Mouse (Mus musculus) liver, embryonic 12.5 days (tissue): ENCODE measurements at regions not wholly inside any gene's neighbourhood (a gene's known extent, or its start where the extent isn't known, plus 50 kb on each side); places are given as distances from the start of the nearest gene placed in this dataset.
A peak's percentile ranks its signal among the peaks of the same experiment; 100 is the strongest.

ENCODE experiments used
- ATAC-seq: fragments of 200-750 bp; cut with Nextera tagmentation; 2 replicates; pipeline ENCODE4 v1.8.0; 2017; ENCODE audit warnings: moderate number of reproducible peaks, mild to moderate bottlenecking, moderate library complexity
- H3K27ac ChIP-seq: fragments of 300-500 bp; sonication (generic); 2 replicates; pipeline ENCODE4 v1.5.1; 2016; ENCODE audit warnings: mild to moderate bottlenecking
- H3K27me3 ChIP-seq: fragments of 300-500 bp; sonication (generic); replicated peaks from 2 replicates; pipeline ENCODE4 v1.6.1; 2016; ENCODE audit warnings: mild to moderate bottlenecking, moderate library complexity
- H3K36me3 ChIP-seq: fragments of 300-500 bp; sonication (generic); 2 replicates; pipeline ENCODE4 v1.6.1; 2016; ENCODE audit warnings: mild to moderate bottlenecking, moderate library complexity
- H3K4me1 ChIP-seq: fragments of 300-500 bp; sonication (generic); 2 replicates; pipeline ENCODE4 v1.6.1; 2016
- H3K4me2 ChIP-seq: fragments of 300-500 bp; sonication (generic); 2 replicates; pipeline ENCODE4 v1.6.1; 2016; ENCODE audit warnings: mild to moderate bottlenecking, moderate library complexity
- H3K4me3 ChIP-seq: fragments of 300-500 bp; sonication (generic); 2 replicates; pipeline ENCODE4 v1.5.1; 2016; ENCODE audit warnings: mild to moderate bottlenecking, moderate library complexity
- H3K9ac ChIP-seq: fragments of 300-500 bp; sonication (generic); 2 replicates; pipeline ENCODE4 v1.6.1; 2016; ENCODE audit warnings: mild to moderate bottlenecking, moderate library complexity
- H3K9me3 ChIP-seq: fragments of 300-500 bp; sonication (generic); replicated peaks from 2 replicates; pipeline ENCODE4 v1.6.1; 2016; ENCODE audit warnings: mild to moderate bottlenecking, moderate library complexity
- WGBS: fragments of 180-500 bp; shearing (Covaris S2); methylation state at CpG from one replicate; pipeline ENCODE4 v1.1.7; 2016; ENCODE audit not compliant: insufficient replicate concordance; 5-methylcytosine and 5-hydroxymethylcytosine counted together

- H3K9ac ChIP-seq: no peak overlapping the region
- no peaks in the 10 kb centered on the region for H3K36me3 ChIP-seq
- 57% methylated on average over 2 of the region's 2 CpGs for WGBS
- no peak overlapping the region for H3K4me3 ChIP-seq
- no peak for ATAC-seq
- no peak overlapping the region for H3K27ac ChIP-seq
- no peaks in the 10 kb centered on the region for H3K27me3 ChIP-seq
- H3K9me3 ChIP-seq: no peaks in the 10 kb centered on the region
- H3K4me1 ChIP-seq: no peaks in the 10 kb centered on the region
- no peak overlapping the region for H3K4me2 ChIP-seq
Observed at GRCm38 (mm10) chr17:64505956-64506355, 94.6 kb upstream of the Man2a1 start.

GRCm38 (mm10) chr17:64511139-64511779 lies 89.3 kb upstream of the Man2a1 start:
- no peaks in the 10 kb centered on the region for H3K9me3 ChIP-seq
- ATAC-seq: no peak
- H3K36me3 ChIP-seq: no peaks in the 10 kb centered on the region
- H3K9ac ChIP-seq: no peak overlapping the region
- WGBS: 66% methylated on average over 3 of the region's 3 CpGs
- no peak overlapping the region for H3K27ac ChIP-seq
- H3K4me2 ChIP-seq: no peak overlapping the region
- no peaks in the 10 kb centered on the region for H3K4me1 ChIP-seq
- H3K27me3 ChIP-seq: no peaks in the 10 kb centered on the region
- no peak overlapping the region for H3K4me3 ChIP-seq

GRCm38 (mm10) chr17:64522213-64522612 lies 78.3 kb upstream of the Man2a1 start:
- H3K4me2 ChIP-seq: no peak overlapping the region
- no peak overlapping the region for H3K9ac ChIP-seq
- H3K4me3 ChIP-seq: no peak overlapping the region
- no peaks in the 10 kb centered on the region for H3K36me3 ChIP-seq
- no peak overlapping the region for H3K27ac ChIP-seq
- 50% methylated on average over 8 of the region's 8 CpGs for WGBS
- no peaks in the 10 kb centered on the region for H3K9me3 ChIP-seq
- no peak for ATAC-seq
- no peaks in the 10 kb centered on the region for H3K27me3 ChIP-seq
- H3K4me1 ChIP-seq: no peaks in the 10 kb centered on the region

GRCm38 (mm10) chr17:64523899-64524298 lies 76.6 kb upstream of the Man2a1 start:
- 76% methylated on average over 8 of the region's 8 CpGs for WGBS

GRCm38 (mm10) chr17:64527817-64528216 lies 72.7 kb upstream of the Man2a1 start:
- H3K27me3 ChIP-seq: no peaks in the 10 kb centered on the region
- no peaks in the 10 kb centered on the region for H3K36me3 ChIP-seq
- no peak overlapping the region for H3K4me3 ChIP-seq
- no peak overlapping the region for H3K9ac ChIP-seq
- no peak overlapping the region for H3K27ac ChIP-seq
- 62% methylated on average over 7 of the region's 7 CpGs for WGBS
- ATAC-seq: no peak
- H3K4me2 ChIP-seq: no peak overlapping the region
- no peaks in the 10 kb centered on the region for H3K4me1 ChIP-seq
- no peaks in the 10 kb centered on the region for H3K9me3 ChIP-seq

More at GRCm38 (mm10) chr17:64523899-64524298, 76.6 kb upstream of the Man2a1 start:
- ATAC-seq: no peak
- H3K36me3 ChIP-seq: no peaks in the 10 kb centered on the region
- no peak overlapping the region for H3K9ac ChIP-seq
- no peak overlapping the region for H3K4me3 ChIP-seq
- H3K4me1 ChIP-seq: no peaks in the 10 kb centered on the region
- no peaks in the 10 kb centered on the region for H3K9me3 ChIP-seq
- no peak overlapping the region for H3K27ac ChIP-seq
- no peaks in the 10 kb centered on the region for H3K27me3 ChIP-seq
- no peak overlapping the region for H3K4me2 ChIP-seq

- Histone ChIP-seq H3K27me3 (no peaks in the 10 kb centered on the region), H3K9me3 (no peaks in the 10 kb centered on the region), H3K4me1 (no peaks in the 10 kb centered on the region), H3K27ac (no peak overlapping the region), H3K4me3 (no peak overlapping the region), H3K9ac (no peak overlapping the region), H3K4me2 (no peak overlapping the region), H3K36me3 (no peaks in the 10 kb centered on the region)
- WGBS: 65% methylated on average over 7 of the region's 7 CpGs
- no peak for ATAC-seq
Observed at GRCm38 (mm10) chr17:64528476-64528875, 72.1 kb upstream of the Man2a1 start.

- no peak overlapping the region for H3K4me2 ChIP-seq
- H3K9me3 ChIP-seq: no peaks in the 10 kb centered on the region
- no peak overlapping the region for H3K9ac ChIP-seq
- H3K4me1 ChIP-seq: no peaks in the 10 kb centered on the region
- ATAC-seq: no peak
- H3K36me3 ChIP-seq: no peaks in the 10 kb centered on the region
- WGBS: 65% methylated on average over 14 of the region's 14 CpGs
- H3K27me3 ChIP-seq: no peaks in the 10 kb centered on the region
- no peak overlapping the region for H3K4me3 ChIP-seq
- no peak overlapping the region for H3K27ac ChIP-seq
Observed at GRCm38 (mm10) chr17:64529296-64529994, 71.1 kb upstream of the Man2a1 start.

- no peak overlapping the region for H3K4me3 ChIP-seq
- H3K27me3 ChIP-seq: no peaks in the 10 kb centered on the region
- no peaks in the 10 kb centered on the region for H3K9me3 ChIP-seq
- H3K4me1 ChIP-seq: no peaks in the 10 kb centered on the region
- no peak overlapping the region for H3K9ac ChIP-seq
- no peaks in the 10 kb centered on the region for H3K36me3 ChIP-seq
- no peak overlapping the region for H3K27ac ChIP-seq
- no peak for ATAC-seq
- H3K4me2 ChIP-seq: no peak overlapping the region
- 69% methylated on average over 7 of the region's 7 CpGs for WGBS
Observed at GRCm38 (mm10) chr17:64531150-64531549, 69.4 kb upstream of the Man2a1 start.

GRCm38 (mm10) chr17:64534323-64534722 lies 66.2 kb upstream of the Man2a1 start:
- Histone ChIP-seq H3K36me3 (no peaks in the 10 kb centered on the region), H3K9me3 (no peaks in the 10 kb centered on the region), H3K27ac (no peak overlapping the region), H3K27me3 (no peaks in the 10 kb centered on the region), H3K4me3 (no peak overlapping the region), H3K4me1 (0 out of 2 replicates have a peak, but pooled peaks cover 12% of the 10 kb centered on the region), H3K9ac (no peak overlapping the region), H3K4me2 (no peak overlapping the region)
- 52% methylated on average over 4 of the region's 4 CpGs for WGBS
- ATAC-seq: no peak

GRCm38 (mm10) chr17:64538520-64538953 lies 62.0 kb upstream of the Man2a1 start:
- Histone ChIP-seq H3K4me1 (0 out of 2 replicates have a peak, but pooled peaks cover 12% of the 10 kb centered on the region), H3K4me3 (no peak overlapping the region), H3K9me3 (no peaks in the 10 kb centered on the region), H3K9ac (no peak overlapping the region), H3K27ac (no peak overlapping the region), H3K4me2 (0 out of 2 replicates have a peak overlapping the region, but pooled peaks have one; percentile 3), H3K36me3 (no peaks in the 10 kb centered on the region), H3K27me3 (no peaks in the 10 kb centered on the region)
- ATAC-seq: no peak
- 28% methylated on average over 10 of the region's 10 CpGs for WGBS

- Histone ChIP-seq H3K4me1 (0 out of 2 replicates have a peak, but pooled peaks cover 12% of the 10 kb centered on the region), H3K27ac (no peak overlapping the region), H3K4me2 (no peak overlapping the region), H3K4me3 (no peak overlapping the region), H3K9me3 (no peaks in the 10 kb centered on the region), H3K27me3 (no peaks in the 10 kb centered on the region), H3K36me3 (no peaks in the 10 kb centered on the region), H3K9ac (no peak overlapping the region)
- no peak for ATAC-seq
- WGBS: 83% methylated on average over 8 of the region's 8 CpGs
Observed at GRCm38 (mm10) chr17:64540411-64540810, 60.1 kb upstream of the Man2a1 start.

- Histone ChIP-seq H3K4me3 (no peak overlapping the region), H3K9me3 (no peaks in the 10 kb centered on the region), H3K27ac (no peak overlapping the region), H3K36me3 (no peaks in the 10 kb centered on the region), H3K9ac (no peak overlapping the region), H3K4me2 (no peak overlapping the region), H3K4me1 (no peaks in the 10 kb centered on the region), H3K27me3 (no peaks in the 10 kb centered on the region)
- whole genome bisulfite sequencing: 51% methylated on average over 7 of the region's 7 CpGs
- no peak for ATAC-seq
Observed at GRCm38 (mm10) chr17:64548536-64548935, 52.0 kb upstream of the Man2a1 start.
